Mouse (Mus musculus) common myeloid progenitor, adult 5-6 weeks (primary cell): ENCODE results near the gene Tet1. TPM values are rescaled to one million over a fixed set of nuclear protein-coding genes. Genes with fewer than 3 reads are reported as not detected.
A peak's percentile ranks its signal among the peaks of the same experiment; 100 is the strongest.

Source experiments
- ATAC-seq: replicated peaks from 2 replicates; pipeline ENCODE4 v1.8.0; 2016; ENCODE audit warnings: low read depth, mild to moderate bottlenecking, moderate TSS enrichment, inconsistent platforms; ENCODE audit not compliant: poor library complexity, severe bottlenecking
- total RNA-seq: library from RNA; stranded (forward); fragments of 200-1000, 187-1606 nt; gene quantifications from 2 replicates; pipeline ENCODE4 v1.2.3, GENCODE M21; 2017

Tet1 gene
- total RNA-seq, 1 experiment from 2014 or later = 20.7 TPM

- no peak for ATAC-seq
Measured at GRCm38 (mm10) chr10:62893356-62893884, 15.4 kb downstream of the Tet1 start.

DNA sequence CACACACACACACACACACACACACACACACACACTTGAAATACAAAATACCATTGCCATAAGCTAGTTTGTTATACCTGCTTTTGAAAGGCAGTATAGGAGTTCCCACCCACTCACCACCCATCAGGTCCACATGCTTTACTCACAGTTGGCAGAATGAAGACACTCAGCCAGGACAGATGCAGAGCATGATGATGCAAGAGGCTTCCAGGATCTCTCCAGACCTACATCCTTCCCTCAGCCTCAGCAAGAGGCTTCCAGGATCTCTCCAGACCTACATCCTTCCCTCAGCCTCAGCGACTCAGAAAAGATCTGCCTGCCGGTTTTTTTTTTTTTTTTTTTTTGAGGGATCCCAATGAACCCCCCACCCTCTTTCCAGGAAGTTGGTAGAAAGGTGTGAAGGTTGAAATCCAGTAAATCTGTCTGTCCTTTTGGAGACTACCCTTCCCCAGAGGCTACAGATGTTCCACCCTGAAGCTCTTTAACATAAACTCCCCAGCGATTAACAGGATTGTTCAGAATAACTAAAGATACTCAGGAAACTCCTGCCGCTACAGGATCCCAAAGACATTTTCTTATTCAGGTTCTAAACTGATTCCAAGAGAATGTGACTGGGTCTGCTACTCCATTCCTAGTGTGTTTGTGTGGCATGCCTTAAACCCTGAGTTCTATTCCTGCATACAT, 16.1 kb downstream of the Tet1 start:
- ATAC-seq = no peak

- ATAC-seq = no peak
Measured at GRCm38 (mm10) chr10:62891025-62891424, 17.8 kb downstream of the Tet1 start.

- ATAC-seq = peak; percentile 45
Measured at GRCm38 (mm10) chr10:62886799-62887591, 21.8 kb downstream of the Tet1 start.

GRCm38 (mm10) chr10:62885969-62886798, 22.6 kb downstream of the Tet1 start:
- ATAC-seq = peak; percentile 51

GRCm38 (mm10) chr10:62885460-62885859, 23.3 kb downstream of the Tet1 start:
- no peak for ATAC-seq

- ATAC-seq = no peak
Measured at GRCm38 (mm10) chr10:62884517-62884916, 24.3 kb downstream of the Tet1 start.

DNA sequence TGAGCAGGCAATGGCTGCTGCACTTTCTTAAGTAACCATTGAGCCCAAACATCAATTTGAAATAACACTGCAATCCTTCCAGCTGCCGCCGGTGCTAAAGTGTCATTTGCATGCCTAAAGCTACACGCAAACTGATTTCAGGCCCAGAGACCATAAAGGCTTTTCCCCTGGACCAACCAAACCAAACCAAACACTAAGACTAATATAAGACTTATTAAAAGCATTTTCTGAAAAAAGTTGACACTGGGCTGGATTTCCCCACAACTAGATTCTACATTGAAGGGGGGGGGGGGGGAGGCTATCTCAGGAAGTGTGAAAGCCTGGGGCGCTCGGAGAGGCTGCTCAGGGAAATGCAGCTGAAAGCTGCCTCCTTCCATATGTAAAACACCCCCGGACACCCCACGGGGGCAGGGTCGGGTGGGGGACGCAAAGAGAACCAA, 24.8 kb downstream of the Tet1 start:
- ATAC-seq = 0 out of 2 replicates have a peak, but pooled peaks have one; percentile 20

- ATAC-seq = peak; percentile 63
Measured at GRCm38 (mm10) chr10:62881211-62881610, 27.6 kb downstream of the Tet1 start.

- no peak for ATAC-seq
Measured at GRCm38 (mm10) chr10:62878056-62878455, 30.7 kb downstream of the Tet1 start.

DNA sequence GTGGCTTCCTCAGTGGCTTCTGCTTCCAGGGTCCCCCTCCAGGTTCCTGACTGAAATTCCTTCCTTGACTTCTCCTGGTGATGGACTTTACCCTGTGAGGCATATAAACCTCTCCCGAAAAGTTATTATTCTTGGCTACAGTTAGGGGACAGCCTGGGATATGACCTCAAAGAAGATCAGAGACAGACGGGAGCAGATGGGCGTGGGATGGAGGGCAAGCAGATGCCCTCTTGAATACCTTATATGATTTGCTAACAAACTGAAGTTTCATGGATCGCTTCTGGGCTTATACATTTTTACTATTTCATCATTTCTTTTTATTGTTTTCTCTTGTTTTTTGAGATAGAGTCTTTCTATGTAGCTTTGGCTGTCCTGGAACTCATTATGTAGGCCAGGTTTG, 33.2 kb downstream of the Tet1 start:
- no peak for ATAC-seq

DNA sequence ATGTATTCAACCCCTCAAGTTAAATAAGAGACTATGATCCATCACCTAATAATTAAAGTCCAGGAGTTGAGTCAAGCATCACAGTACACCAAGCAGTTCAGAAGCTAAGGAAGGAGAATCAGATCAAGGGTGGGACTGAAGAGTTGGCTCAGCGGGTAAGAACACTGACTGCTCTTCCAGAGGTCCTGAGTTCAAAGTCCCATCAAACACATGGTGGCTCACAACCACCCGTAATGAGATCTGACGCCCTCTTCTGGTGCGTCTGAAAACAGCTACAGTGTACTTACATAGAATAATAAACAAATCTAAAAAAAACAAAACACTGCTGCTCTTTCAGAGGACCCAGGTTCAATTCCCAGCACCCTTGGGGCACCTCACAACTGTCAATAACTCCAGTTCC, 34.0 kb downstream of the Tet1 start:
- no peak for ATAC-seq

DNA sequence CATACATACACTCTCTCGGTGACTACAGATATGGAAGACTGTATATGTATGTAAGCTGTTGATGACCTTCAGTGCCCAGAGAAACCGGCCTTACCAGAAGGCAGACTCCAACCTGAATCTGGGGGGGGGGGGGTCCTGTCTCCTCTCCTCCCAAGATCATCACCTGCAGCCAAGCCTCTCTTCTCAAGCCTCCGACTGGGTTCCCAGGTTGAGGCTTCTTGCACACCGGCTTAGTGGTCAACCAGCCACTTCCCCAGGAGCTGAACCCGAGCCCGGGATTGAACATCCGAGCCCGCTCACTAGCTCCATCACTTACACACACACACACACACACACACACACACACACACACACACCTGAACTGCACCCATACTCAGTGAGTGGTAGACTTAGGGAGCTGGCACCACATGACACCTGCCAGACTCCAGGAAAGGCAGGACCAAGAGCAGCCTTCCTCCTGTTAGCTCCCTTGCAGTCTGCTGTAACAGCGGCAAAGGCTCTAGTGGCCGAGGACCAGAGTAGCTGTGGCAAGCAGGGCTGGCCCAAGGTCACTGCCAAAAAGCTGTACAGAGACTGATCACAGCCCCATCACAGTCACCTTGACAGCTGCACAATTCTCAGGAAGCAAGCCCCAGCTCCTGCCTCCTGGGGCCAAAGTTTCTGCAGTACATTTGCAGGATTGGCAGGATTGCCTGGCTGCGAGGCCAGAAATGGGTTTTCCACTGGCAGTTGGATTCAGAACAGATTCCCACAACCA, 42.6 kb downstream of the Tet1 start:
- no peak for ATAC-seq

- peak; percentile 90 for ATAC-seq
Measured at GRCm38 (mm10) chr10:62865167-62866034, 43.4 kb downstream of the Tet1 start.

DNA sequence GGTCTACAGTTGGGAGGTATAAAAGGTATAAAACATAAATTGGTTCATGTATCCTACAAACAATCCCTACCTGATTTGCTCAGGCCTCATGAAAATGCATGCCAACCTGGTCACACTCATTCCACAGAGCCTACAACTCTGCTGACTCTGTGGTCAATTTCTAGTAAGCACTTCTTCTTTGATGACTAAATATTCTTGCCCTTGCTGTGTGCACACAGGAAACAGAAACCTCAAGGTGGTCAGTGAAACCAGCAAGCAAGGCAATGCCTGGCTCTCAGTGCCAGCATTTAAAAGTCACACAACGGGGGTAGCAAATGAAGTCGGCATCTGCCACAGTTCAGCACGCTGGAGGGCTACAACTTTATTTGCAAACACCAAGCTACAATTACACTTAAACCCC, 45.2 kb downstream of the Tet1 start:
- peak; percentile 70 for ATAC-seq

DNA sequence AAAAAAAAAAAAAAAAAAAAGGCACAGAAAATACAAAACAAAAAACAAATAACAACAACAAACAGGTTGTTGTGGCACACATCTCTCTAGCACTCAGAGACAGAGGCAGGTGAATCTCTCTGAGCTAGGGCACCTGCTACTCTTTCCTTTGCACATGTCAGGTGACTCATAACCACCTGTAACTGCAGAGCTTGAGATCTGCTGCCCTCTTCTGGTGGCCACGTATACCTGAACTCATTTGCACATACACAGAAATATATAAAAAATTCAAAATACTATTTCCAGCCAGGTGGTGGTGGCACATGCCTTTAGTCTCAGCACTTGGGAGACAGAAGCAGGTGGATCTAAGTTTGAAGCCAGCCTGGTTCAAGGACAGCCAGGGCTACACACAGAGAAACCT, 46.4 kb downstream of the Tet1 start:
- ATAC-seq = no peak

DNA sequence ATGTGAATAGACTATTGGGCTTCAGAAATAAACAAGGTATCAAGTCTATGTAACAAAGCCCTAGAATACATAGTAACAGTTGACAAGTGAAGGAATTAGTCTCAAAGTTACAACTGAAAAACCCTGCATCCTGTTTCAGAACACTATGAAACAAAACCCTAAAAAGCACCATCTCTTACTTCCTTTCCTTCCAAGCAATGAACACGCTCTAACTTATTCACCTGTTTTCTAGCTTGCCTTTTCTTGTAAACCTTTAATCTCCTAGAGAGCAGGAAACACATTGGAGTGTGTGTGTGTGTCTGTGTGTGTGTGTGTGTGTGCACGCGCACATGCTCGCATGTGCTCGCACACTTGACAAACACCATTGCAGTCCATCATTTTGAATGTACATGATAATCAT, 49.8 kb downstream of the Tet1 start:
- ATAC-seq = no peak

DNA sequence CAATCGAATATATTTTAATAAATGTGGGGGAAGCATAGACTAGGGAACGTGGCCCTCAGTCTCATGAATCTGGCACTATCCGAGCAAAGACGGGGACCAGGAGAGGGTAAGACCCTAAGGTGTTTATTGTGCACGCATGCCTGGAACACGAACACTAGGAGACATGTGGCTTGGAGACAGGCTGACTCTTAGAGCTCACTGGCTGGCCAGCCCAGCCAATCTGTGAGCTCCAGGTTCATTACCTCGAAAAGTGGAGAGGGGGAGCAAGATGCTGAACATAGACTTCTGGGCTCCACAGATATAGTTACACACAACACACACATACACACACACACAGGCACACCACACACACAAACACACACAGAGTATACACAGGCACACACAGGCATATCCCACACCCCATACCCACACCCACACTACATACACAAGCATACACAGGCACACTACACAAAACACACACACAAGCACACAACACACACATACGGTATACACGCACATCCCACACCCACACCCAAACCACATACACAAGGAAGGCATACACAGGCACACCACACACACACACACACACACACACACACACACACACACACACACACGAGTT, 52.0 kb downstream of the Tet1 start:
- no peak for ATAC-seq
